Mouse (Mus musculus) spleen, adult 2 months (tissue): ENCODE measurements around the gene Hist1h2bm. TPM values are rescaled to one million over a fixed set of nuclear protein-coding genes. Genes with fewer than 3 reads are reported as not detected.

Source experiments
- DNase-seq, 2 experiments: peaks; one replicate each; pipeline versions ENCODE4 v3.0.0 to v3.0.0-alpha.2; 2012 to 2021; ENCODE audit warnings: low spot score in 2 of 2, low read depth in 1 of 2
- H3K27ac ChIP-seq: fragments of 200-500 bp; 2 replicates; pipeline ENCODE4 v1.5.1; 2012; ENCODE audit warnings: low read length, inconsistent platforms; ENCODE audit not compliant: insufficient read depth
- H3K27me3 ChIP-seq: fragments of 200-500 bp; 2 replicates; pipeline ENCODE4 v1.6.1; 2012; ENCODE audit warnings: mild to moderate bottlenecking, moderate library complexity, low read length, inconsistent platforms; ENCODE audit not compliant: control insufficient read depth, insufficient read depth
- H3K36me3 ChIP-seq: fragments of 200-500 bp; 2 replicates; pipeline ENCODE4 v1.6.1; 2012; ENCODE audit warnings: mild to moderate bottlenecking, low read length, inconsistent platforms; ENCODE audit not compliant: control insufficient read depth, insufficient read depth
- H3K4me1 ChIP-seq: fragments of 200-500 bp; 2 replicates; pipeline ENCODE4 v1.6.1; 2011; ENCODE audit warnings: inconsistent platforms; ENCODE audit not compliant: control insufficient read depth, insufficient read depth, insufficient read length
- H3K4me3 ChIP-seq: fragments of 200-500 bp; 2 replicates; pipeline ENCODE4 v1.5.1; 2011; ENCODE audit warnings: mild to moderate bottlenecking, inconsistent platforms; ENCODE audit not compliant: insufficient read depth, insufficient read length; ENCODE audit errors: extremely low read depth
- CTCF ChIP-seq: fragments of 200-500 bp; IDR thresholded peaks from 2 replicates; pipeline ENCODE4 v1.5.1; 2011; ENCODE audit warnings: mild to moderate bottlenecking, inconsistent platforms; ENCODE audit not compliant: insufficient read depth, insufficient read length, insufficient replicate concordance; ENCODE audit errors: extremely low read depth
- POLR2A ChIP-seq: fragments of 200-500 bp; IDR thresholded peaks from 2 replicates; pipeline ENCODE4 v1.6.1; 2011; ENCODE audit warnings: low read depth, low read length, inconsistent platforms
- WGBS: fragments of 180-500 bp; shearing (Covaris S2); methylation state at CpG from one replicate; pipeline ENCODE4 v1.1.7; 2018; 5-methylcytosine and 5-hydroxymethylcytosine counted together
- polyA plus RNA-seq: library from polyadenylated mRNA; depleted of rRNA; stranded (reverse); fragments of >200 nt; gene quantifications from 2 replicates; pipeline ENCODE4 v1.2.3, GENCODE M21; 2012; rRNA removed

Hist1h2bm gene
- polyA plus RNA-seq, 1 experiment = 12.9 TPM

DNA sequence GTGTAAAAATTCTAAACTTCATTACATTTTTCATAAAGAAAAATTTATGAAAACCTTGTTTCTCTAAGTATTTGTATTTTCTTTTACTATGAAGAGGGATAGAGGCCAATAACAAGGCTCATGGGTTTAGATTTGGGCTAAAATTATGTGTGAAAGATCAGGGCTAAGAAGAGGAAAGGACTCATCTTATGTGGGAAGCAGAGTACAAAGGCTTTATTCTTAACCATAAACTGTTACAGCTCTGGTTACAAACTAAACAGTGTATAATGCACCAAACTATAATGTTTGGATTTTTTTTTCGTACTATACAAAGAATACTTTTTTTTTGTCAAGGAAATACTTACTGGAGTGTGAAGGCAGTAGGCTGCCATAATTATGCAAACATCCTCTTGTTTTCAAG is 33.9 kb downstream of the Hist1h2bm start:
- no peak for TF ChIP-seq POLR2A
- TF ChIP-seq CTCF = no peak
- WGBS = 35% methylated on average over 1 of the region's 1 CpGs
- DNase-seq = no peak
- no peak overlapping the region for H3K27ac ChIP-seq
- H3K27me3 ChIP-seq = no peaks in the 10 kb centered on the region
- H3K36me3 ChIP-seq = no peaks in the 10 kb centered on the region
- H3K4me1 ChIP-seq = peaks cover 7% of the 10 kb centered on the region; the same call in 1 of the 2 replicates
- H3K4me3 ChIP-seq = no peak overlapping the region

Other genes with a start within 250 kb of the Hist1h2bm start
- 0.29 and 0.34 TPM in 2 replicates for gene Zkscan4, start 243.1 kb upstream of the Hist1h2bm start, polyA plus RNA-seq
- not detected in 2 replicates for gene Gm10065, start 242.6 kb upstream of the Hist1h2bm start, polyA plus RNA-seq
- gene AK157302, start 226.8 kb upstream of the Hist1h2bm start, polyA plus RNA-seq = 0.13 and 0.16 TPM in 2 replicates
- 3.2 and 4.5 TPM in 2 replicates for gene Gm11273, start 220.6 kb upstream of the Hist1h2bm start, polyA plus RNA-seq
- 1.6 and 2.0 TPM in 2 replicates for gene Zkscan8, start 190.9 kb upstream of the Hist1h2bm start, polyA plus RNA-seq
- not detected in 2 replicates for gene Olfr1366, start 179.2 kb upstream of the Hist1h2bm start, polyA plus RNA-seq
- gene Olfr1535, start 162.2 kb upstream of the Hist1h2bm start, polyA plus RNA-seq = not detected in 2 replicates
- gene Olfr1364, start 140.3 kb upstream of the Hist1h2bm start, polyA plus RNA-seq = not detected in 2 replicates
- not detected in 2 replicates for gene Olfr1362, start 108.0 kb upstream of the Hist1h2bm start, polyA plus RNA-seq
- not detected in 2 replicates for gene Olfr11, start 79.5 kb upstream of the Hist1h2bm start, polyA plus RNA-seq
- not detected in 2 replicates for gene Olfr1361, start 58.7 kb upstream of the Hist1h2bm start, polyA plus RNA-seq
- gene Olfr1360, start 44.6 kb upstream of the Hist1h2bm start, polyA plus RNA-seq = not detected in 2 replicates
- gene Olfr1359, start 23.9 kb upstream of the Hist1h2bm start, polyA plus RNA-seq = not detected in 2 replicates
- gene Hist1h2bl, start 5.9 kb upstream of the Hist1h2bm start, polyA plus RNA-seq = 18.0 and 18.4 TPM in 2 replicates
- gene Hist1h2ai, start 5.6 kb upstream of the Hist1h2bm start, polyA plus RNA-seq = 40.4 and 81.0 TPM in 2 replicates
- gene Hist1h3h, start 4.4 kb upstream of the Hist1h2bm start, polyA plus RNA-seq = 81.3 and 147 TPM in 2 replicates
- 9.1 and 9.5 TPM in 2 replicates for gene Hist1h4j, start 13.0 kb downstream of the Hist1h2bm start, polyA plus RNA-seq
- 82.1 and 92.4 TPM in 2 replicates for gene Hist1h4k, start 28.5 kb downstream of the Hist1h2bm start, polyA plus RNA-seq
- gene Hist1h2ak, start 31.8 kb downstream of the Hist1h2bm start, polyA plus RNA-seq = 51.8 and 65.5 TPM in 2 replicates
- 8.0 and 29.0 TPM in 2 replicates for gene Hist1h2bn, start 32.1 kb downstream of the Hist1h2bm start, polyA plus RNA-seq
- gene Hist1h1b, start 58.6 kb downstream of the Hist1h2bm start, polyA plus RNA-seq = 2.3 and 3.2 TPM in 2 replicates
- gene Hist1h3i, start 61.3 kb downstream of the Hist1h2bm start, polyA plus RNA-seq = 77.1 and 125 TPM in 2 replicates
- 15.5 and 52.1 TPM in 2 replicates for gene Hist1h2an, start 65.2 kb downstream of the Hist1h2bm start, polyA plus RNA-seq
- 1.7 and 13.4 TPM in 2 replicates for gene Hist1h2bp, start 65.4 kb downstream of the Hist1h2bm start, polyA plus RNA-seq
- 32.5 and 59.8 TPM in 2 replicates for gene Hist1h2bq, start 88.2 kb downstream of the Hist1h2bm start, polyA plus RNA-seq
- not detected in 2 replicates for gene Hist1h2ao, start 88.4 kb downstream of the Hist1h2bm start, polyA plus RNA-seq
- not detected in 2 replicates for gene Hist1h4m, start 89.7 kb downstream of the Hist1h2bm start, polyA plus RNA-seq
- gene Hist1h4n, start 110.2 kb downstream of the Hist1h2bm start, polyA plus RNA-seq = 61.9 and 76.0 TPM in 2 replicates
- 366 and 1,278 TPM in 2 replicates for gene Hist1h2ap, start 111.5 kb downstream of the Hist1h2bm start, polyA plus RNA-seq
- gene Hist1h2br, start 111.7 kb downstream of the Hist1h2bm start, polyA plus RNA-seq = 28.5 and 55.0 TPM in 2 replicates
- 0.05 and 0.11 TPM in 2 replicates for gene Zfp184, start 223.1 kb downstream of the Hist1h2bm start, polyA plus RNA-seq